Mouse (Mus musculus) stomach, embryonic 16.5 days (tissue): ENCODE measurements around the gene Klkb1. TPM values are rescaled to one million over a fixed set of nuclear protein-coding genes. Genes with fewer than 3 reads are reported as not detected.

ENCODE experiments used
- ATAC-seq: fragments of 200-750 bp; cut with Nextera tagmentation; 2 replicates; pipeline ENCODE4 v1.8.0; 2017; ENCODE audit warnings: moderate number of reproducible peaks, moderate TSS enrichment; ENCODE audit not compliant: insufficient read depth, low FRiP score
- H3K27ac ChIP-seq: fragments of 300-500 bp; sonication (generic); 2 replicates; pipeline ENCODE4 v1.5.1; 2014; ENCODE audit warnings: low read length
- H3K27me3 ChIP-seq: fragments of 300-500 bp; sonication (generic); 2 replicates; pipeline ENCODE4 v1.6.1; 2014; ENCODE audit warnings: low read length, control low read depth, mixed read lengths; ENCODE audit not compliant: control insufficient read depth, insufficient read depth
- H3K36me3 ChIP-seq: fragments of 300-500 bp; sonication (generic); 2 replicates; pipeline ENCODE4 v1.6.1; 2014; ENCODE audit warnings: low read length; ENCODE audit not compliant: control insufficient read depth, insufficient read depth
- H3K4me1 ChIP-seq: fragments of 300-500 bp; sonication (generic); 2 replicates; pipeline ENCODE4 v1.6.1; 2014; ENCODE audit warnings: low read length, control low read depth, mixed read lengths; ENCODE audit not compliant: control insufficient read depth, insufficient read depth
- H3K4me2 ChIP-seq: fragments of 300-500 bp; sonication (generic); 2 replicates; pipeline ENCODE4 v1.6.1; 2014; ENCODE audit warnings: low read depth, low read length, mixed read lengths
- H3K4me3 ChIP-seq: fragments of 300-500 bp; sonication (generic); replicated peaks from 2 replicates; pipeline ENCODE4 v1.5.1; 2014; ENCODE audit warnings: mild to moderate bottlenecking, low read length
- H3K9ac ChIP-seq: fragments of 300-500 bp; sonication (generic); 2 replicates; pipeline ENCODE4 v1.6.1; 2014; ENCODE audit warnings: low read length
- H3K9me3 ChIP-seq: fragments of 300-500 bp; sonication (generic); replicated peaks from 2 replicates; pipeline ENCODE4 v1.6.1; 2016; ENCODE audit warnings: low read length, control low read depth; ENCODE audit not compliant: control insufficient read depth
- WGBS: fragments of 180-500 bp; shearing (Covaris S2); extraction: QIAGEN DNeasy Blood & Tissue Kit; methylation state at CpG from one replicate; pipeline ENCODE4 v1.1.7; 2014; 5-methylcytosine and 5-hydroxymethylcytosine counted together
- polyA plus RNA-seq: library from polyadenylated mRNA; unstranded; fragments of >200 nt; fragmentation: Nextera tagmentation; extraction: Ambion mirVana; gene quantifications from 2 replicates; pipeline ENCODE4 v1.2.1, GENCODE M21; 2015

Klkb1 gene
- polyA plus RNA-seq, 1 experiment from 2014 or later = 0.48 TPM

DNA sequence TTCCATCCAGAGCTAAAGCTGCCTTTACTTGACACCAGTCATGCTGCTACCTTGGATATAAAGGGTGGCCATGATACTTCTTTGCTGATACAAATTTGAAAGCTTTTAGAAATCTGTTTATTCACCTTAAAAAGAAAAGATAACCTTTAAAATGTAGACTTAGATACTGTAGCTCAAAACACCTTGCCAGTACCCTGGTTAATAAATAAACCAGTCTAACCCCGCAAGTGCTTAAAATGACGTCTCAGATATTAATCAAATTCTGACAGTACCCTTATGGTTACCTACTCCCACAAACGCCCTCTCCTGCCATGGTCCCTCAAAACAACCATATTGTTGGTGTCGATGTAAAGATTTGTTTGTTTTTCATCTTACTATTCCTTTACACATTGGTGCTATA, 29.5 kb upstream of the Klkb1 start:
- H3K4me2 ChIP-seq = no peak overlapping the region
- WGBS = 50% methylated on average over 4 of the region's 4 CpGs
- no peak overlapping the region for H3K4me3 ChIP-seq
- no peak overlapping the region for H3K9ac ChIP-seq
- no peak for ATAC-seq
- no peaks in the 10 kb centered on the region for H3K36me3 ChIP-seq
- H3K4me1 ChIP-seq = no peaks in the 10 kb centered on the region
- no peaks in the 10 kb centered on the region for H3K27me3 ChIP-seq
- H3K9me3 ChIP-seq = no peaks in the 10 kb centered on the region
- no peak overlapping the region for H3K27ac ChIP-seq

DNA sequence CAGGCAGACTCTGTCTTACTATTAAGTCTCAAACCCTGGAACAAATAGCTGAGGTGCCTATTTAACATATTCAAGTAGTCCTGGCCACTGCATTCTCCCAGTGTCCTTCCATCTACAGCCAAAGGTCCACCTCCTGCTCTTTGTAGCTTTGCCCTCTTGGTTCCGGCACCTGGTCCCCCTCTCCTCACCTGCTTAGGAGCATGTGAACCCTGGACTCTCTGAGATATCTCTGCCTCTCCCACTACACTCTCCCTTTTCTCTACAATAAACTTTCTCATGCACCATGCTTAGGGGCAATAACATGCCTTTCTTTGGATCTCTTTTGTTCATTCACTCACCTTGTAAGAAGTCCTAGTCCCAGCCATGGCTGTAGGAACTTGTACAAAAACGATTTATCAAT, 26.7 kb upstream of the Klkb1 start:
- no peaks in the 10 kb centered on the region for H3K4me1 ChIP-seq
- H3K27ac ChIP-seq = no peak overlapping the region
- no peaks in the 10 kb centered on the region for H3K27me3 ChIP-seq
- 68% methylated on average over 2 of the region's 2 CpGs for WGBS
- no peak for ATAC-seq
- no peaks in the 10 kb centered on the region for H3K9me3 ChIP-seq
- no peak overlapping the region for H3K4me3 ChIP-seq
- no peaks in the 10 kb centered on the region for H3K36me3 ChIP-seq
- H3K4me2 ChIP-seq = no peak overlapping the region
- H3K9ac ChIP-seq = no peak overlapping the region

DNA sequence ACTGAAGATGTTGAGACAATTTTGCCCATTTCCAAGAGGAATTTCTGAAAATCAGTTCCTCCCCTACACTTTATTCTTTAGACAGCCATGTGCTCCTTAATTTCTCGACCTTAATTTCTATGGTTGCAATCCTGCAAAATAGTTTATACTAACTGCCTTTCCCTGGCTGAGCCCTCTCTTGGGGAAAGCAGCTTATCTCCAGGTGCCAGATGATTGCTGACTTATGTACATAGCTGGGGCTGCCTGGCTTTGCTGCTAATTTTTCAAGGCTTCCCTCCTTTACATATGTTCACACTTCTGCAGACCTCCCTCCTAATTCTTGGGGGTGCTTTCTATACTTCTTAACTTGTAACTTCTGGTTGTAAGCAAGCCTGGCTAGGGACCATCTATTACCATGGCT, 26.3 kb upstream of the Klkb1 start:
- H3K9me3 ChIP-seq = no peaks in the 10 kb centered on the region
- H3K9ac ChIP-seq = no peak overlapping the region
- H3K4me3 ChIP-seq = no peak overlapping the region
- H3K36me3 ChIP-seq = no peaks in the 10 kb centered on the region
- H3K27me3 ChIP-seq = no peaks in the 10 kb centered on the region
- ATAC-seq = peak; percentile 60; the same call in 1 of the 2 replicates
- H3K4me1 ChIP-seq = no peaks in the 10 kb centered on the region
- no peak overlapping the region for H3K27ac ChIP-seq
- H3K4me2 ChIP-seq = no peak overlapping the region
- WGBS = 30% methylated on average over 1 of the region's 1 CpGs

DNA sequence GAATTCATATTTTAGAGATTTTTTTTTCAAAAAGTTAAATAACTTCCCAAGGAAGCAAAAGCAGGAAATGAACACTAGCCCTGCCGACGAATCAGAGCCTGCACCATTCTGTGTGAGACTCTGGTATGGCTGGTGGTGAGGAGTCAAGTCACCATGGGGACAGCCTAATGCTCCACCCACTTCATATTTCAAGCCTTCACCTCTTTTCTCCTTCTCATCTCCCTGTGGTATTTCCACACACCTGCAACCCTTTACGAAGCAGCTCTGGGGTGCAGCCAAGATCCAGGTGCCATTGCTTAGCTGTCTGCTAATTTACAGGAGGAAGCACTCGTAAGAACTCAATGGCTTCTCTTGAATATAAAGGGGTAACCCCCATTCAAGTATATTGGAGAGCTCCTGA, 16.3 kb upstream of the Klkb1 start:
- WGBS = 76% methylated on average over 4 of the region's 4 CpGs

DNA sequence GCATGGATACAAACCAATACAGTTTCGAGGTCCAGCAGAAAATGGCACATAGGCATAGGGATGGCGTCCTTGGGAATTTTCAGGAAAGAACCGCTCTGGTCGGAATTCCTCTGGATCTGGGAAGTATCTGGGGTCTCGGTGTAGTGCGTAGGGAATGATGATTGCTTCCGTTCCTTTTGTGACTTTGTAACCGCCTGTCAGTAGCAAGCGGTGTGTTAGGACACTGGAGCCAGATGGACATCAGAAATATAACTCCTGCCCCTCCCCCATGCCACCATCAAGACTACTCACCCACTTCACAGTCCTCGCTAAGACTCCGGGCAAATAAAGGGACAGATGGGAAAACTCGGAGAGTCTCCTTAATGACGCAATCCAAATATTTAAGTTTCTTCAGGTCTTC, 13.7 kb upstream of the Klkb1 start, which contains the start of gene Gm45753:
Gene Gm45753, minus strand, starts transcription at position 101 of the 400 bp plus-strand sequence.
- Histone ChIP-seq H3K27ac (no peak within 1 kb of the TSS), H3K27me3 (no peaks in the 10 kb centered on the region), H3K9me3 (no peaks in the 10 kb centered on the region), H3K36me3 (no peaks in the 10 kb centered on the region), H3K4me2 (no peak within 1 kb of the TSS), H3K4me3 (no peak within 1 kb of the TSS), H3K4me1 (no peaks in the 10 kb centered on the region), H3K9ac (no peak within 1 kb of the TSS)
- WGBS = 83% methylated on average over 13 of the region's 13 CpGs
- no peak for ATAC-seq

More for the DNA sequence above, 16.3 kb upstream of the Klkb1 start:
- Histone ChIP-seq H3K4me1 (no peaks in the 10 kb centered on the region), H3K27me3 (no peaks in the 10 kb centered on the region), H3K36me3 (no peaks in the 10 kb centered on the region), H3K9me3 (no peaks in the 10 kb centered on the region), H3K27ac (no peak overlapping the region), H3K9ac (no peak overlapping the region), H3K4me3 (no peak overlapping the region), H3K4me2 (no peak overlapping the region)
- ATAC-seq = no peak

DNA sequence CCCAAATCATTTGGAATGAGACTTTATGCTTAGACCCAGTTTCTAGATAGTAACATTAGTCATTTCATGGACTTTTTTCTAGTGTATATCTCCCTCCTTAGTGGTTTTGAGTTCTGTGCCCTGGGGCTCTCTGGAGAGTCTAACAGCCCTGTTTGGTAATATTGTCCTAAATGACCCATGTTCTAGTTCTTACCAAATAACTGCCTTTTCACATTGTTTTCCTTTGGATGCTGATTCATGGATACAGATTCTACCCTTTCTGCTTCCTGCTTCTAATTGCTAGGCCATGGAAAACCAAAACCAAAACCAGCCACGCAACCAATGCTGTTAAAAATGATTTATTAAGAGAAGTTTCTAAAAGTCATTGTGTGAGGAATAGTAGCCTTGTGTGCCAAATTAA, 10.8 kb upstream of the Klkb1 start:
- Histone ChIP-seq H3K27me3 (no peaks in the 10 kb centered on the region), H3K4me2 (no peak overlapping the region), H3K9ac (no peak overlapping the region), H3K36me3 (no peaks in the 10 kb centered on the region), H3K4me3 (no peak overlapping the region), H3K4me1 (no peaks in the 10 kb centered on the region), H3K9me3 (no peaks in the 10 kb centered on the region), H3K27ac (no peak overlapping the region)
- ATAC-seq = no peak
- WGBS = 79% methylated on average over 1 of the region's 1 CpGs

DNA sequence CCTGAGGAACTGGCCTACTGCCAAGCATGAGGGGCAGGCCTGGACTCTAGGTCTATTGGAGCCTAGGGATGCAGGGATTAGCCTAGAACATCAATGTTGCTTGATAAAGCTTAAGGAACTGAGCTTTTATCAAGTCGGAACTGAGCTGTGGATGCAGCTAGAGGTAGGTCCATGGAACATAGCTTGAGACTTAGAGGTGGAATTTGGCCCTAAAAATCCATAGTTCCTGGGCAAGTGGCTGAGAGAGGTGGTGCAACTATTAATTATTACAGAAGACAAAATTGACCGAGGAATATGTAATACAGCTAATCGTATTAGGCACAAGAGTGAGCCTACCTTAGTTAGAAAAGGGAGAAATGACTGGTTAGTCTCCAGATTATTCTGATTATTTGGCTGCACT, 9.7 kb upstream of the Klkb1 start:
- no peaks in the 10 kb centered on the region for H3K27me3 ChIP-seq
- no peaks in the 10 kb centered on the region for H3K36me3 ChIP-seq
- ATAC-seq = no peak
- H3K9ac ChIP-seq = no peak overlapping the region
- H3K4me3 ChIP-seq = no peak overlapping the region
- H3K4me1 ChIP-seq = no peaks in the 10 kb centered on the region
- 93% methylated on average over 3 of the region's 3 CpGs for WGBS
- H3K27ac ChIP-seq = no peak overlapping the region
- no peak overlapping the region for H3K4me2 ChIP-seq
- no peaks in the 10 kb centered on the region for H3K9me3 ChIP-seq

DNA sequence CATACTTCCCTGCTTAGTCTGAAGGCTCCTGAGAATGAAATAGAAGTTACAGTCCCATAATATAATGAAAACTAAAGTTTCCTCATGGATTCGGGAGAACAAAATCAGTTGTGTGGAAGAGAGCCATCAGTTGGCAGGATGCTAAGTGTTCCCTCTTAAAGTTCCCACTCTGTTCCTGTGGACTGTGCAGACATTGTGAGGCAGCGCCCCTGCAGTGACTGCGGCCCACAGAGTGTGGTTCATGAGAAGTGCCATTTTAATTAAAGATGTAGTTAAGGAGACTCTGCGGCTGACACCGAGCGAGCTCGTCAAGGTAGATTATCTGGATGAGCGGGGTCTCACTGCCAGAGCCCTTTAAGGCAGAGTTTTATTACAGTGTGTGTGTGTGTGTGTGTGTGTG, 7.7 kb upstream of the Klkb1 start:
- Histone ChIP-seq H3K27ac (no peak overlapping the region), H3K9me3 (no peaks in the 10 kb centered on the region), H3K27me3 (no peaks in the 10 kb centered on the region), H3K36me3 (no peaks in the 10 kb centered on the region), H3K9ac (no peak overlapping the region), H3K4me1 (no peaks in the 10 kb centered on the region), H3K4me2 (no peak overlapping the region), H3K4me3 (no peak overlapping the region)
- ATAC-seq = no peak
- WGBS = 87% methylated on average over 8 of the region's 8 CpGs

DNA sequence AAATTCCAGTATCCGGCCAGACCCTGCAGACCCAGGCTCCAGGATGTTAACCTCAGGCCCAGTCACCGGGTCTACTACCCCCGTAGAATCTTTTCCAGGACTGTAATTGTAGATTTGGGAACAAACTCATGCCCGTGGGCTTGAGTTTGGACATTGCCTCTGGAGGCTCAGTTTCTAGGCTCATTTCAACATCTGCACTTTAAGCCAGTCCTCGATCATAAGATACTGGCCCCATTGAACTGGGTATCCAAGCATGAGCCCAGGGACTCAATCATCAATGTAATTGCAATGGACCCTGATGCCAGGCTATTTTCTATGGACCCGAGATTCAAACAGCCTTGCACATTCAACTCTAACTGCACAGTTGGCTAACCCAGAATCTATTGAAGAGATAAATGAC, 617 bp upstream of the Klkb1 start:
- no peak overlapping the region for H3K9ac ChIP-seq
- 87% methylated on average over 6 of the region's 6 CpGs for WGBS
- H3K27me3 ChIP-seq = no peaks in the 10 kb centered on the region
- H3K27ac ChIP-seq = no peak overlapping the region
- no peaks in the 10 kb centered on the region for H3K4me1 ChIP-seq
- no peaks in the 10 kb centered on the region for H3K36me3 ChIP-seq
- H3K4me3 ChIP-seq = no peak overlapping the region
- H3K9me3 ChIP-seq = no peaks in the 10 kb centered on the region
- H3K4me2 ChIP-seq = no peak overlapping the region
- ATAC-seq = no peak

DNA sequence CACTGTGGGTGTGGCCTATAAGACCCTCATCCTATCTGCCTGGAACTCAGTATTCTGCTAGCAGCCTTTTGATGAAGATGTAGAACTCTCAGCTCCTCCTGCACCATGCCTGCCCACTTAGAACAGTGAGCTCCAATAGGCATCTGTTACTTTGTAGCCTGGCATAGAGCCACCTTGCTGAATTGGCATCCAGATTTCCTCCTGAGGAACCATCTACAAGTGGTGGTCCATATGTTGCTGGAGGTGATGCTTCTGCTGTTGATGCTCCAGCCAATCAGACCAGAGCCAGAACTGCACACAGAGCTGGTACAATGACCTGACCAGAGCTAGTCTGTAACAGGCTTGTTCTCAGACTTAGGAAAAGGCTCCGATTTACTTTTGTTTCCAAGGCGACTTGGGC, 2.9 kb downstream of the Klkb1 start:
- no peak for ATAC-seq

More for the DNA sequence above, 2.9 kb downstream of the Klkb1 start:
- Histone ChIP-seq H3K4me1 (no peaks in the 10 kb centered on the region), H3K4me3 (no peak overlapping the region), H3K4me2 (no peak overlapping the region), H3K36me3 (no peaks in the 10 kb centered on the region), H3K27ac (no peak overlapping the region), H3K9me3 (no peaks in the 10 kb centered on the region), H3K9ac (no peak overlapping the region), H3K27me3 (no peaks in the 10 kb centered on the region)
- 87% methylated on average over 2 of the region's 2 CpGs for WGBS
